27 mouse cellular contexts compared by ENCODE assay signal in genomic region chr7:123000796-123001195, GRCm38 (mm10). TPM values are rescaled to one million over a fixed set of nuclear protein-coding genes. Genes with fewer than 3 reads are reported as not detected.
DNase-seq lines count a peak whose midpoint lies in the region; ATAC-seq lines count a peak whose summit lies in the region.
"Had no signal": no experiment of that assay in that cellular context is flagged by ENCODE, and none has a peak within 500 bp of the region (broad histone marks: within the 10 kb centered on the region; RNA-seq: fewer than 3 reads in every experiment).

No protein-coding gene starts in this region.

- DNase-seq in kidney, adult 18-20 months, result peak; percentile 64
- DNase-seq in kidney, adult 8-10 months, result peak; percentile 79 to 80
- DNase-seq in kidney, postnatal 14 days, result peak; percentile 68
- DNase-seq in layer of hippocampus, postnatal 36 days, result no peak
- no peak for DNase-seq in spleen, adult 18-20 months
- DNase-seq: forebrain, postnatal 0 days; gastrocnemius, postnatal 36 days; liver, embryonic 13.5 days; lung, adult 18-20 months; right cerebral cortex, postnatal 4 days had no signal

- H3K4me3 ChIP-seq in forebrain, embryonic 13.5 days, result no peak overlapping the region
- no peak overlapping the region for H3K4me3 ChIP-seq in forebrain, embryonic 12.5 days (replicated peaks)
- no peak overlapping the region for H3K4me3 ChIP-seq in kidney, embryonic 15.5 days (replicated peaks)
- H3K4me3 ChIP-seq: embryonic facial prominence, embryonic 13.5 days; forebrain, embryonic 10.5 days; heart, embryonic 13.5 days; hindbrain, embryonic 15.5 days; limb, embryonic 10.5 days; limb, embryonic 15.5 days; liver, embryonic 13.5 days; megakaryocyte, embryonic 14.5 days; midbrain, embryonic 12.5 days; myocyte; neural tube, embryonic 12.5 days had no signal

- H3K36me3 ChIP-seq in forebrain, embryonic 13.5 days (ENCODE audit: poor library complexity, severe bottlenecking), result peaks cover 90% of the 10 kb centered on the region
- peaks cover 88% of the 10 kb centered on the region for H3K36me3 ChIP-seq in forebrain, embryonic 12.5 days (replicated peaks)
- H3K36me3 ChIP-seq in kidney, embryonic 15.5 days, result peaks cover 93% of the 10 kb centered on the region

- no peaks in the 10 kb centered on the region for H3K4me1 ChIP-seq in forebrain, embryonic 13.5 days
- H3K4me1 ChIP-seq in forebrain, embryonic 12.5 days, result no peaks in the 10 kb centered on the region
- no peaks in the 10 kb centered on the region for H3K4me1 ChIP-seq in kidney, embryonic 15.5 days
- H3K4me1 ChIP-seq: embryonic facial prominence, embryonic 13.5 days; forebrain, embryonic 10.5 days; hindbrain, embryonic 15.5 days; limb, embryonic 10.5 days; limb, embryonic 15.5 days; liver, embryonic 13.5 days; megakaryocyte, embryonic 14.5 days; midbrain, embryonic 12.5 days; neural tube, embryonic 12.5 days had no signal

- 94% methylated on average over 16 of the region's 16 CpGs for WGBS in forebrain, embryonic 13.5 days
- WGBS in forebrain, embryonic 12.5 days, result 92% methylated on average over 16 of the region's 16 CpGs
- 90% methylated on average over 16 of the region's 16 CpGs for WGBS in kidney, embryonic 15.5 days

- H3K27ac ChIP-seq in forebrain, embryonic 13.5 days, result 0 out of 2 replicates have a peak overlapping the region, but pooled peaks have one; percentile 54
- H3K27ac ChIP-seq in forebrain, embryonic 12.5 days, result no peak overlapping the region
- no peak overlapping the region for H3K27ac ChIP-seq in kidney, embryonic 15.5 days
- H3K27ac ChIP-seq: embryonic facial prominence, embryonic 13.5 days; forebrain, embryonic 10.5 days; heart, embryonic 13.5 days; hindbrain, embryonic 15.5 days; kidney, postnatal 0 days; limb, embryonic 10.5 days; limb, embryonic 15.5 days; liver, embryonic 13.5 days; midbrain, embryonic 12.5 days; neural tube, embryonic 12.5 days had no signal

- no peak for ATAC-seq in forebrain, embryonic 13.5 days
- no peak for ATAC-seq in forebrain, embryonic 12.5 days (ENCODE audit: low FRiP score)
- no peak for ATAC-seq in kidney, embryonic 15.5 days (replicated peaks; ENCODE audit: low FRiP score)
- ATAC-seq: CD4-positive, CD25-positive, alpha-beta regulatory T cell, adult 4 months; forebrain, postnatal 0 days; inflammation-experienced regulatory T-cells, adult 6 months; lung, postnatal 0 days had no signal

- no peak overlapping the region for H3K4me2 ChIP-seq in forebrain, embryonic 13.5 days
- no peak overlapping the region for H3K4me2 ChIP-seq in forebrain, embryonic 12.5 days
- H3K4me2 ChIP-seq in kidney, embryonic 15.5 days, result no peak overlapping the region
- H3K4me2 ChIP-seq: embryonic facial prominence, embryonic 13.5 days; heart, embryonic 13.5 days; hindbrain, embryonic 15.5 days; limb, embryonic 15.5 days; liver, embryonic 13.5 days; midbrain, embryonic 12.5 days; neural tube, embryonic 12.5 days had no signal

- H3K27me3 ChIP-seq in forebrain, embryonic 13.5 days, result no peaks in the 10 kb centered on the region
- H3K27me3 ChIP-seq in forebrain, embryonic 12.5 days, result no peaks in the 10 kb centered on the region
- H3K27me3 ChIP-seq in kidney, embryonic 15.5 days, result no peaks in the 10 kb centered on the region
- H3K27me3 ChIP-seq: embryonic facial prominence, embryonic 13.5 days; heart, embryonic 13.5 days; hindbrain, embryonic 15.5 days; limb, embryonic 15.5 days; liver, embryonic 13.5 days; megakaryocyte, embryonic 14.5 days; midbrain, embryonic 12.5 days; neural tube, embryonic 12.5 days had no signal

- no peak overlapping the region for H3K9ac ChIP-seq in forebrain, embryonic 13.5 days
- no peak overlapping the region for H3K9ac ChIP-seq in forebrain, embryonic 12.5 days
- H3K9ac ChIP-seq in kidney, embryonic 15.5 days, result no peak overlapping the region
- H3K9ac ChIP-seq: embryonic facial prominence, embryonic 13.5 days; forebrain, postnatal 0 days; heart, embryonic 13.5 days; hindbrain, embryonic 15.5 days; limb, embryonic 15.5 days; liver, embryonic 13.5 days; midbrain, embryonic 12.5 days; neural tube, embryonic 12.5 days had no signal

- no peaks in the 10 kb centered on the region for H3K9me3 ChIP-seq in forebrain, embryonic 13.5 days (replicated peaks)
- no peaks in the 10 kb centered on the region for H3K9me3 ChIP-seq in forebrain, embryonic 12.5 days
- no peaks in the 10 kb centered on the region for H3K9me3 ChIP-seq in kidney, embryonic 15.5 days (replicated peaks)
- H3K9me3 ChIP-seq: embryonic facial prominence, embryonic 13.5 days; forebrain, embryonic 10.5 days; heart, embryonic 13.5 days; hindbrain, embryonic 15.5 days; limb, embryonic 10.5 days; limb, embryonic 15.5 days; liver, embryonic 13.5 days; megakaryocyte, embryonic 14.5 days; midbrain, embryonic 12.5 days; neural tube, embryonic 12.5 days had no signal

RNA-seq across cellular contexts. Expression of gene Rbbp6, which starts 35.3 kb away (rescaled TPM):
- 33.7 and 33.8 TPM in 2 replicates for polyA plus RNA-seq in forebrain, embryonic 13.5 days (2015; fragmentation: Nextera tagmentation; extraction: Ambion mirVana)
- 39.1 and 39.7 TPM in 2 replicates for polyA plus RNA-seq in forebrain, embryonic 12.5 days (2016; fragmentation: Nextera tagmentation; extraction: Ambion mirVana)
- polyA plus RNA-seq in kidney, embryonic 15.5 days (2015; fragmentation: Nextera tagmentation; extraction: Ambion mirVana), result 30.6 and 31.9 TPM in 2 replicates
- total RNA-seq in layer of hippocampus, postnatal 36 days (2021), result 10 to 100 TPM; 71.6 to 75.1 TPM

Comparison
In these comparisons a context has a peak if more than half of its experiments do, and no peak if none do; other contexts are left out.
1. DNase-seq: peak in kidney, adult 18-20 months (single experiment), kidney, adult 8-10 months (2 of 2) and kidney, postnatal 14 days (single experiment); none in layer of hippocampus, postnatal 36 days (0 of 2) and spleen, adult 18-20 months (0 of 2).